Mouse (Mus musculus) c-Kit-positive CD71-positive TER-119-positive erythroid progenitor cells, embryonic 14.5 days (primary cell): ENCODE measurements around the gene Ccdc47.

Experiments
- DNase-seq: peaks from one replicate; pipeline ENCODE4 v3.0.0-alpha.2; 2013; ENCODE audit warnings: low spot score

Ccdc47 gene

GRCm38 (mm10) chr11:106160841-106161721 is 55.1 kb downstream of the Ccdc47 start, which contains the start of the genes Gm10840 and Limd2:
Gm10840 (plus strand) TSS chr11:106160850.
Limd2 (minus strand) TSS chr11:106160860.
- no peak for DNase-seq

GRCm38 (mm10) chr11:106159921-106160840 is 56.0 kb downstream of the Ccdc47 start:
- DNase-seq = no peak

- no peak for DNase-seq
Measured at GRCm38 (mm10) chr11:106159216-106159920, 56.8 kb downstream of the Ccdc47 start.

GRCm38 (mm10) chr11:106158930-106159215 is 57.3 kb downstream of the Ccdc47 start:
- DNase-seq = no peak

- DNase-seq = no peak
Measured at GRCm38 (mm10) chr11:106158081-106158929, 57.8 kb downstream of the Ccdc47 start.

GRCm38 (mm10) chr11:106157154-106157553 is 59.0 kb downstream of the Ccdc47 start:
- no peak for DNase-seq

GRCm38 (mm10) chr11:106156257-106156656 is 59.9 kb downstream of the Ccdc47 start:
- DNase-seq = no peak

- no peak for DNase-seq
Measured at GRCm38 (mm10) chr11:106155761-106156160, 60.4 kb downstream of the Ccdc47 start.

- no peak for DNase-seq
Measured at GRCm38 (mm10) chr11:106154770-106155169, 61.4 kb downstream of the Ccdc47 start.

GRCm38 (mm10) chr11:106154091-106154490 is 62.1 kb downstream of the Ccdc47 start:
- DNase-seq = no peak

GRCm38 (mm10) chr11:106152132-106152531 is 64.0 kb downstream of the Ccdc47 start:
- DNase-seq = no peak

- no peak for DNase-seq
Measured at GRCm38 (mm10) chr11:106151219-106151618, 64.9 kb downstream of the Ccdc47 start.
